Mouse (Mus musculus): Measurements from ENCODE around the gene Arxes2.
A peak's percentile ranks its signal among the peaks of the same experiment; 100 is the strongest.

Arxes2 gene

DNA sequence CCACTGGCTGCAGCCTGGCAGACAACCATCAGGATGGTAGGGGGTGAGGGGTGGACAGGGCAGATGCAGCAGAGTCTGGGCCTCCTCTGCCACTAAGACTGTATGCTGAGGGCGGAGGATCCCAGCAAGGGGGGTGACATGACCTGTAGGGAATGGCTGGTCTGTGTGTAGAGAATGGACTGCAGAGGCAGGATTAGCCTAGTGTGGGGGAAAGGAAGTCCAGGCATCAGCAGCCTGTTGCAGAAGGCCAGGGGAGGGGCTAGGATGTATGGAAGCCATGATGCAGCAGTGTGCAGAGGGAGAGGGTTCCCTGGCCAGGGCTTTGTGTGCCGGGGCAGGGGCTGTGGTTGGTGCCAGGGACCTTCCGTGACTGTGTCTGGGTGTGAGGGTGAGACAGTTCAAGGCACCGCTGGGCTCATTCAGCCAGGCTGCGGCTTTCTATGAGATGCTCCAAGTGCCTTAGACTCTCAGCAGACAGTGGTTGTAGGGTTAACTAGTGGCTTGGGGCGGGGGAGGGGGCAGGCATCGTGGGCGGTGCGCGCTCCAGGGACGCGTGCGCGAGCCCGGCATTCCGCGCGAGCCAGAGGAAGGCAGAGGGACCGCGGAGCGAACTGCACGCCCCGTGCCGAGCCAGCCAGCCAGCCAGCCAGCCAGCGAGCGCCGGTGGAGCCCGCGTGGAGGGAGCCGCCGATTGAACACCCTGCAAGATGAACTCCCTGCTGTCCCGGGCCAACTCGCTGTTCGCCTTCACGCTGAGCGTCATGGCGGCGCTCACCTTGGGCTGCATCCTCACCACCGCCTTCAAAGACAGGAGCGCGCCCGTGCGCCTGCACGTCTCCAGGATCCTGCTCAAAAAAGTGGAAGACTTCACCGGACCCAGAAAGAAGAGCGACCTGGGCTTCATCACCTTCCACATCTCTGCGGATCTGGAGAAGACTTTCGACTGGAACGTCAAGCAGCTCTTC, 39.5 kb downstream of the Arxes2 start, which contains the start of gene Arxes1:
Arxes1 (plus strand) TSS at position 569 of the 965 bp plus-strand sequence.
- peak; percentile 30 to 39 for DNase-seq (ENCODE audit: low spot score in 2 of 2)

GRCm38 (mm10) chrX:136043726-136044125, 50.1 kb downstream of the Arxes2 start:
- no peak for DNase-seq (ENCODE audit: low spot score in 2 of 2)
